Mouse (Mus musculus) bone marrow, adult 2 months (tissue): ENCODE data around the gene Col13a1.

Experiments
- CTCF ChIP-seq: fragments of 200-500 bp; IDR thresholded peaks from 2 replicates; pipeline ENCODE4 v1.5.1; 2011; ENCODE audit warnings: low read length, control low read depth; ENCODE audit not compliant: control insufficient read depth, insufficient read depth
- POLR2A ChIP-seq: fragments of 200-500 bp; IDR thresholded peaks from 2 replicates; pipeline ENCODE4 v1.6.1; 2011; ENCODE audit warnings: low read depth, mild to moderate bottlenecking, control low read depth, low read length, borderline replicate concordance; ENCODE audit not compliant: control insufficient read depth

- no peak for TF ChIP-seq CTCF
- no peak for TF ChIP-seq POLR2A
These were observed 10.8 kb downstream of the Col13a1 start for GRCm38 (mm10) chr10:61968003-61968553.
